Mouse (Mus musculus) brain, embryonic 14.5 days (tissue): ENCODE measurements around the gene Tcf7l2.

ENCODE experiments used
- CTCF ChIP-seq: fragments of 200-500 bp; IDR thresholded peaks from 2 replicates; pipeline ENCODE4 v1.5.1; 2012; ENCODE audit warnings: inconsistent platforms, mild to moderate bottlenecking, moderate library complexity, borderline replicate concordance; ENCODE audit not compliant: insufficient read depth, insufficient read length; ENCODE audit errors: extremely low read depth
- POLR2A ChIP-seq: fragments of 200-500 bp; IDR thresholded peaks from 2 replicates; pipeline ENCODE4 v1.6.1; 2012; ENCODE audit warnings: mild to moderate bottlenecking, inconsistent platforms, borderline replicate concordance; ENCODE audit not compliant: poor library complexity, insufficient read depth, insufficient read length, severe bottlenecking; ENCODE audit errors: extremely low read depth

- TF ChIP-seq POLR2A (no peak), CTCF (no peak)
Observed at GRCm38 (mm10) chr19:55851498-55852324, 110.1 kb downstream of the Tcf7l2 start.
